Mouse (Mus musculus): ENCODE results near the gene Cxcr4. TPM values are rescaled to one million over a fixed set of nuclear protein-coding genes. Genes with fewer than 3 reads are reported as not detected.

Gene Cxcr4
- total and polyA plus RNA-seq, 2 experiments from 2014 or later = 1.0 to 15.7 TPM

DNA sequence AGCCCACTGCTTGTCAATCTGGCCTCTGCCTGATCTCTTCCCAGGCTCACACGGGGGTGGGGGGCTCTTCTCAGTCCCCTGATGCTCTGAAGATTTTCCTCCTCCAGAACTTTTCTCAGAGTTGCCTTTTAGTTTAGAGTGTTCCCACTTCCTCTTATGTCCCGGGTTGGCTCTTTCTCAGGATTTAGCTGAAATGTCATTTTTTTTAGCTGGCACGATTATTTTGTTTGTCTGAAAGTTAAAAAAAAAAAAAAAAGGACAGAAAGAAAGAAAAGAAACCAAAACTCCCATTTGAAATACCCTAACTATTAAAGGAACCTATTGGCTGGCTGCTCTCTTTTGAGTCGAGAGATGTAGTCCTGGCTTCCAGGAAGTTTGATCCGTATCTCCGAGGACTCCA is 40.4 kb upstream of the Cxcr4 start:
- no peaks in the 10 kb centered on the region for H3K4me1 ChIP-seq (ENCODE audit: control insufficient read depth, insufficient read depth)

DNA sequence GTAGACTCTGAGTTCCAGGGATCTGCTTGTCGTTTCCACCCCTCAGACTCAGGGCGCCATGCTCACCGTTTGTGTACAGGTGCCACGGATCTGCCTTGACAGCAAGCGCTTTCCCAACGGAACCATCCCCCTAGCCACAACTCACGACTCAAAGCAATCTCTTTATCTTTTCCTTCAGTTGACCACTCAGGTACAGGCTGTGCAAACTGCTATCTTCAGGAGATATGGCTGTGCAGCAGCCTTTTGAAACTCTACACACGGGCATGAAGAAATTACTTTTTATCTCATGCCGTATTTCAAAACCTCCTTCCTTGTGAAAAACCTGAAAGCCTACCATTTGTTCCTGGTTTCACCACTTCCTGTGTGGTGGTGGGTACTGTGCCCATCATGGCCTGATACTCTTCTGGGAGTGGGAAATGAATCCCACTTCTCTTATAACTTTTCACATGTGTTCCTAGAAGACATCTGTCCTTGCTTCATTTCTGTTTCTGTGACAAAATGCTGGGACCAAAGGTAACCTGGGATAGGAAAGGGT is 34.1 kb upstream of the Cxcr4 start:
- H3K27me3 ChIP-seq (ENCODE audit: control insufficient read depth, insufficient read depth, low read length) = no peaks in the 10 kb centered on the region
- no peak for ATAC-seq (ENCODE audit: insufficient read depth, low read depth)

More for the DNA sequence above, 40.4 kb upstream of the Cxcr4 start:
- DNase-seq (ENCODE audit: low spot score) (no peak), ATAC-seq (ENCODE audit: insufficient read depth, low read depth) (no peak)
- 60% methylated on average over 6 of the region's 6 CpGs for WGBS
- TF ChIP-seq CTCF (IDR thresholded peaks at IDR 0.05; ENCODE audit: low read depth) (no peak), EP300 (IDR thresholded peaks at IDR 0.05; ENCODE audit: low read depth) (no peak)
- H3K9ac ChIP-seq (replicated peaks; ENCODE audit: low read depth, low read length) = no peak overlapping the region
- H3K4me3 ChIP-seq (ENCODE audit: low read depth, low read length) = no peak overlapping the region
- no peak overlapping the region for H3K27ac ChIP-seq (ENCODE audit: low read depth)
- no peaks in the 10 kb centered on the region for H3K9me3 ChIP-seq (replicated peaks; ENCODE audit: control insufficient read depth, low read length)
- H3K27me3 ChIP-seq (ENCODE audit: control insufficient read depth, insufficient read depth, low read length) = no peaks in the 10 kb centered on the region
- H3K4me2 ChIP-seq (ENCODE audit: low read depth, low read length) = no peak overlapping the region
- no peaks in the 10 kb centered on the region for H3K36me3 ChIP-seq (replicated peaks; ENCODE audit: control insufficient read depth, insufficient read depth, low read length)

DNA sequence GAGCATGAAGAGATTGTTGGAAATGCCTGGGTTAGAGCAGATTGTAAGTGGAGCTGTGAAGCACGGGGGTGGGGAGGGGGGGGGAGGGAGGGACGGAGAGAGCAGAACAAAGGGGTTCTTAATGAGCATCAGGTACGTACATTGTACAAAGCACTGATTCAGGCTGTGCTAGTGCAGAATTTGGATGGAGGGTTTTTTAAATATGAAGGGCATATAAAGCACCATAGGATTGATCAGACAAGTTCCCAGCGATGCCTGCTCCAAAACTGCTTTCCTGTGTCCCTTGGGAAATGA is 31.4 kb upstream of the Cxcr4 start:
- 64% methylated on average over 4 of the region's 4 CpGs for WGBS
- Histone ChIP-seq H3K27me3 (ENCODE audit: control insufficient read depth, insufficient read depth, low read length) (no peaks in the 10 kb centered on the region), H3K4me1 (ENCODE audit: control insufficient read depth, insufficient read depth) (no peaks in the 10 kb centered on the region), H3K27ac (ENCODE audit: low read depth) (no peak overlapping the region), H3K36me3 (replicated peaks; ENCODE audit: control insufficient read depth, insufficient read depth, low read length) (no peaks in the 10 kb centered on the region), H3K9ac (replicated peaks; ENCODE audit: low read depth, low read length) (no peak overlapping the region), H3K4me3 (ENCODE audit: low read depth, low read length) (no peak overlapping the region), H3K4me2 (ENCODE audit: low read depth, low read length) (no peak overlapping the region), H3K9me3 (replicated peaks; ENCODE audit: control insufficient read depth, low read length) (no peaks in the 10 kb centered on the region)
- TF ChIP-seq EP300 (IDR thresholded peaks at IDR 0.05; ENCODE audit: low read depth) = no peak
- ATAC-seq (ENCODE audit: insufficient read depth, low read depth) (no peak), DNase-seq (ENCODE audit: low spot score) (no peak)

More for the DNA sequence above, 34.1 kb upstream of the Cxcr4 start:
- Histone ChIP-seq H3K27ac (ENCODE audit: low read depth) (no peak overlapping the region), H3K36me3 (replicated peaks; ENCODE audit: control insufficient read depth, insufficient read depth, low read length) (no peaks in the 10 kb centered on the region), H3K4me1 (ENCODE audit: control insufficient read depth, insufficient read depth) (no peaks in the 10 kb centered on the region), H3K4me3 (ENCODE audit: low read depth, low read length) (no peak overlapping the region), H3K4me2 (ENCODE audit: low read depth, low read length) (no peak overlapping the region), H3K9me3 (replicated peaks; ENCODE audit: control insufficient read depth, low read length) (no peaks in the 10 kb centered on the region), H3K9ac (replicated peaks; ENCODE audit: low read depth, low read length) (no peak overlapping the region)
- TF ChIP-seq CTCF (IDR thresholded peaks at IDR 0.05; ENCODE audit: low read depth) (no peak), EP300 (IDR thresholded peaks at IDR 0.05; ENCODE audit: low read depth) (no peak)
- WGBS = 67% methylated on average over 9 of the region's 9 CpGs
- no peak for DNase-seq (ENCODE audit: low spot score)

GRCm38 (mm10) chr1:128622867-128623593 is 30.9 kb upstream of the Cxcr4 start:
- Histone ChIP-seq H3K4me2 (ENCODE audit: low read depth, low read length) (no peak overlapping the region), H3K9me3 (replicated peaks; ENCODE audit: control insufficient read depth, low read length) (no peaks in the 10 kb centered on the region), H3K27ac (ENCODE audit: low read depth) (no peak overlapping the region), H3K36me3 (replicated peaks; ENCODE audit: control insufficient read depth, insufficient read depth, low read length) (no peaks in the 10 kb centered on the region), H3K27me3 (ENCODE audit: control insufficient read depth, insufficient read depth, low read length) (no peaks in the 10 kb centered on the region), H3K9ac (replicated peaks; ENCODE audit: low read depth, low read length) (no peak overlapping the region), H3K4me1 (ENCODE audit: control insufficient read depth, insufficient read depth) (no peaks in the 10 kb centered on the region), H3K4me3 (ENCODE audit: low read depth, low read length) (no peak overlapping the region)
- TF ChIP-seq EP300 (IDR thresholded peaks at IDR 0.05; ENCODE audit: low read depth) (no peak), CTCF (IDR thresholded peaks at IDR 0.05; ENCODE audit: low read depth) (no peak)
- DNase-seq (ENCODE audit: low spot score) = no peak
- ATAC-seq (ENCODE audit: insufficient read depth, low read depth) = no peak
- WGBS = 46% methylated on average over 9 of the region's 9 CpGs

GRCm38 (mm10) chr1:128617654-128618310 is 25.7 kb upstream of the Cxcr4 start:
- no peaks in the 10 kb centered on the region for H3K36me3 ChIP-seq (replicated peaks; ENCODE audit: control insufficient read depth, insufficient read depth, low read length)
- peaks cover 12% of the 10 kb centered on the region; the same call in 1 of the 2 replicates for H3K4me1 ChIP-seq (ENCODE audit: control insufficient read depth, insufficient read depth)
- DNase-seq (ENCODE audit: low spot score) (no peak), ATAC-seq (ENCODE audit: insufficient read depth, low read depth) (no peak)
- H3K27me3 ChIP-seq (ENCODE audit: control insufficient read depth, insufficient read depth, low read length) = no peaks in the 10 kb centered on the region
- no peak overlapping the region for H3K9ac ChIP-seq (replicated peaks; ENCODE audit: low read depth, low read length)
- no peak overlapping the region for H3K4me3 ChIP-seq (ENCODE audit: low read depth, low read length)
- 88% methylated on average over 13 of the region's 13 CpGs for WGBS
- TF ChIP-seq EP300 (IDR thresholded peaks at IDR 0.05; ENCODE audit: low read depth) = no peak
- no peak for TF ChIP-seq CTCF (IDR thresholded peaks at IDR 0.05; ENCODE audit: low read depth)
- H3K9me3 ChIP-seq (replicated peaks; ENCODE audit: control insufficient read depth, low read length) = no peaks in the 10 kb centered on the region
- no peak overlapping the region for H3K27ac ChIP-seq (ENCODE audit: low read depth)
- no peak overlapping the region for H3K4me2 ChIP-seq (ENCODE audit: low read depth, low read length)

All from heart, postnatal 0 days (tissue).